In the genomic region with DNA sequence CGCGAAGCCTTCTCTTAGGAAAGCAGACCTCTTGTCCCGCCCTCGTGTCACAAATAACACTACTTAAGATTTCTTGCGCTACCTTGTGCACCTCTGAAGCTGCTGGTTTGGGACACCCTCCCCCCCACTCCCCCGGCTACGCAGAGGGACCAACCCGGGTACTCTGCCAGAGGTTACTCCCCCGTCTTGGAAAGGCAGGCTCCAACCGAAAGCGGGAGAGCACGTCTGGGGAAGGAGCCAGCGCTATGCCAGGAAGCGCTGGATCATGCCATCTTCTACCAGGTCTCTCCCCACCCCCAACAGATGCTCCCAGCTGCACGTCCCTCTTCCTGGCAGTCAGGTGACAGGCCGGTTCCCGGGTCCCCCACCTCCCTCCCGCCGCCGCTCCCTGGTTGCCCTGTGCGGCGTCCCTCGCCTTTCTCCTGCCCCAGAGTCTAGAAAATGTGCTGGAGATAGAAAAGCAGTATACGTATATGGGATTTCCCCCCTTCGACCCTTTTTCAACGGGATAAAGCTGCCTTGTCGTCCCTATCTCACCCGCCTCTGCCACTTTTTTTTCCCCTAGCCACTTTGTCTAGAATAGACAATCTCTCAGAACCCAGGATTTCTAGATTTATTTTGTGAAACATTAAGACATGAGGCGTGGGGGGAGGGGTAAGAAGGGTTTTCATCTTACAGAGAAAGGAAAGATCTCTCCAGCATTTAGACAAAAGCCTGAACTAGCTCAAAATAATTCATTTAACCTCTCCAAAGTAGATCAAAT, we compare ENCODE assay signal across 8 mouse cellular contexts. TPM values are rescaled to one million over a fixed set of nuclear protein-coding genes. Genes with fewer than 3 reads are reported as not detected.
DNase-seq lines count a peak whose midpoint lies in the region; ATAC-seq lines count a peak whose summit lies in the region.

No protein-coding gene starts in this region.

- DNase-seq in layer of hippocampus, postnatal 10 days (ENCODE audit: low spot score in 2 of 2), result peak; percentile 52 to 59
- DNase-seq in layer of hippocampus, postnatal 25 days (ENCODE audit: extremely low spot score in 1 of 2, low spot score in 1 of 2), result no peak
- peak; percentile 81 for DNase-seq in forebrain, embryonic 11.5 days (ENCODE audit: low spot score)
- DNase-seq in left cerebral cortex, postnatal 36 days (ENCODE audit: low spot score in 2 of 2), result peak; percentile 26 to 45
- DNase-seq in midbrain, embryonic 11.5 days (ENCODE audit: low spot score, missing footprints), result peak; percentile 98
- DNase-seq in testis, postnatal 10 days (ENCODE audit: low spot score), result peak; percentile 73

- ATAC-seq in cerebellum, adult (ENCODE audit: insufficient number of reproducible peaks, low FRiP score, low TSS enrichment), result peak; percentile 52
- ATAC-seq in forebrain, embryonic 11.5 days (replicated peaks; ENCODE audit: low FRiP score), result peak; percentile 58
- ATAC-seq in hindbrain, embryonic 13.5 days (ENCODE audit: low FRiP score), result peak; percentile 74
- ATAC-seq in midbrain, embryonic 11.5 days (ENCODE audit: low FRiP score), result peak; percentile 61

- no peaks in the 10 kb centered on the region for H3K36me3 ChIP-seq in forebrain, embryonic 11.5 days (ENCODE audit: control insufficient read depth, insufficient read depth, low read length)
- no peaks in the 10 kb centered on the region for H3K36me3 ChIP-seq in hindbrain, embryonic 13.5 days
- H3K36me3 ChIP-seq in midbrain, embryonic 11.5 days (ENCODE audit: control insufficient read depth, insufficient read depth, low read length), result no peaks in the 10 kb centered on the region

- H3K27ac ChIP-seq in forebrain, embryonic 11.5 days (ENCODE audit: low read depth, low read length), result peak overlapping the region; percentile 94
- H3K27ac ChIP-seq in hindbrain, embryonic 13.5 days, result peak overlapping the region; percentile 99
- H3K27ac ChIP-seq in midbrain, embryonic 11.5 days (ENCODE audit: low read depth, low read length), result peak overlapping the region; percentile 94

- peaks cover 2% of the 10 kb centered on the region; the same call in 1 of the 2 replicates for H3K27me3 ChIP-seq in forebrain, embryonic 11.5 days (ENCODE audit: control insufficient read depth, insufficient read depth, low read length)
- H3K27me3 ChIP-seq in hindbrain, embryonic 13.5 days, result 0 out of 2 replicates have a peak, but pooled peaks cover 4% of the 10 kb centered on the region
- H3K27me3 ChIP-seq in midbrain, embryonic 11.5 days (ENCODE audit: control insufficient read depth, insufficient read depth, low read length), result no peaks in the 10 kb centered on the region; the same call in 1 of the 2 replicates

- 1% methylated on average over 29 of the region's 29 CpGs for WGBS in forebrain, embryonic 11.5 days
- under 1% methylated on average over 29 of the region's 29 CpGs for WGBS in hindbrain, embryonic 13.5 days
- WGBS in midbrain, embryonic 11.5 days, result under 1% methylated on average over 29 of the region's 29 CpGs

- H3K9ac ChIP-seq in forebrain, embryonic 11.5 days (ENCODE audit: low read length), result peak overlapping the region; percentile 92
- H3K9ac ChIP-seq in hindbrain, embryonic 13.5 days, result peak overlapping the region; percentile 91
- peak overlapping the region; percentile 90 for H3K9ac ChIP-seq in midbrain, embryonic 11.5 days (ENCODE audit: low read length)

- H3K9me3 ChIP-seq in forebrain, embryonic 11.5 days (ENCODE audit: control insufficient read depth, low read length), result no peaks in the 10 kb centered on the region
- no peaks in the 10 kb centered on the region for H3K9me3 ChIP-seq in hindbrain, embryonic 13.5 days
- no peaks in the 10 kb centered on the region for H3K9me3 ChIP-seq in midbrain, embryonic 11.5 days (ENCODE audit: control insufficient read depth, low read length)

- peak overlapping the region; percentile 89 for H3K4me3 ChIP-seq in forebrain, embryonic 11.5 days (ENCODE audit: low read depth, low read length)
- peak overlapping the region; percentile 86 for H3K4me3 ChIP-seq in hindbrain, embryonic 13.5 days
- H3K4me3 ChIP-seq in midbrain, embryonic 11.5 days (ENCODE audit: low read depth, low read length), result peak overlapping the region; percentile 92

- intact Hi-C loops in left cerebral cortex, postnatal 36 days (cut with DNase I), result loop anchor here (5.0 kb wide), 2 partner anchors 168 to 293 kb away; no protein-coding TSS in a partner anchor

- H3K4me1 ChIP-seq in forebrain, embryonic 11.5 days (replicated peaks; ENCODE audit: control insufficient read depth, insufficient read depth, low read length), result no peaks in the 10 kb centered on the region; the same call in 1 of the 2 replicates
- peaks cover 28% of the 10 kb centered on the region for H3K4me1 ChIP-seq in hindbrain, embryonic 13.5 days (replicated peaks)
- H3K4me1 ChIP-seq in midbrain, embryonic 11.5 days (ENCODE audit: control insufficient read depth, insufficient read depth, low read length), result peaks cover 5% of the 10 kb centered on the region; the same call in 1 of the 2 replicates

- peak overlapping the region; percentile 88 for H3K4me2 ChIP-seq in forebrain, embryonic 11.5 days (ENCODE audit: low read depth, low read length, severe bottlenecking)
- peak overlapping the region; percentile 81 for H3K4me2 ChIP-seq in hindbrain, embryonic 13.5 days
- H3K4me2 ChIP-seq in midbrain, embryonic 11.5 days, result peak overlapping the region; percentile 90

RNA-seq across cellular contexts. Expression of gene Map3k1, which starts 0.9 kb away (rescaled TPM):
- total RNA-seq in layer of hippocampus, postnatal 10 days (2021), result 10 to 100 TPM; 21.2 to 25.6 TPM
- 10 to 100 TPM; 10.1 to 12.0 TPM for total RNA-seq in layer of hippocampus, postnatal 25 days (2021)
- polyA plus RNA-seq in forebrain, embryonic 11.5 days (2014; fragmentation: Nextera tagmentation; extraction: Ambion mirVana), result 13.6 and 13.7 TPM in 2 replicates
- 12.0 and 13.2 TPM in 2 replicates for polyA plus RNA-seq in hindbrain, embryonic 13.5 days (2015; fragmentation: Nextera tagmentation; extraction: Ambion mirVana)
- total RNA-seq in left cerebral cortex, postnatal 36 days (2021), result 10 to 100 TPM in 1 of 2 experiments, 1 to 10 TPM in 1; 8.3 to 13.1 TPM
- 12.0 and 14.4 TPM in 2 replicates for polyA plus RNA-seq in midbrain, embryonic 11.5 days (2014; fragmentation: Nextera tagmentation; extraction: Ambion mirVana)

Comparison
In these comparisons a context has a peak if more than half of its experiments do, and no peak if none do; other contexts are left out.
1. DNase-seq: peak in layer of hippocampus, postnatal 10 days (2 of 2), forebrain, embryonic 11.5 days (single experiment), left cerebral cortex, postnatal 36 days (2 of 2), midbrain, embryonic 11.5 days (single experiment) and testis, postnatal 10 days (single experiment); none in layer of hippocampus, postnatal 25 days (0 of 2).
2. Peak in every context shown above with its lines, with median percentiles within 50 percentile points of each other: ATAC-seq, H3K27ac ChIP-seq, H3K4me2 ChIP-seq, H3K4me3 ChIP-seq and H3K9ac ChIP-seq.